Mouse (Mus musculus) hindbrain, embryonic 15.5 days (tissue): ENCODE data around the gene Dapk2. TPM values are rescaled to one million over a fixed set of nuclear protein-coding genes. Genes with fewer than 3 reads are reported as not detected.

ENCODE experiments used
- ATAC-seq: fragments of 200-750 bp; cut with Nextera tagmentation; 2 replicates; pipeline ENCODE4 v1.8.0; 2017; ENCODE audit warnings: low read depth, moderate number of reproducible peaks, moderate TSS enrichment; ENCODE audit not compliant: low FRiP score
- H3K27ac ChIP-seq: fragments of 300-500 bp; sonication (generic); replicated peaks from 2 replicates; pipeline ENCODE4 v1.5.1; 2015; ENCODE audit warnings: mild to moderate bottlenecking, inconsistent platforms
- H3K27me3 ChIP-seq: fragments of 300-500 bp; sonication (generic); 2 replicates; pipeline ENCODE4 v1.6.1; 2015; ENCODE audit warnings: control low read depth, inconsistent platforms
- H3K36me3 ChIP-seq: fragments of 300-500 bp; sonication (generic); 2 replicates; pipeline ENCODE4 v1.6.1; 2015; ENCODE audit warnings: control low read depth, inconsistent platforms
- H3K4me1 ChIP-seq: fragments of 300-500 bp; sonication (generic); replicated peaks from 2 replicates; pipeline ENCODE4 v1.6.1; 2015; ENCODE audit warnings: control low read depth, inconsistent platforms
- H3K4me2 ChIP-seq: fragments of 300-500 bp; sonication (generic); 2 replicates; pipeline ENCODE4 v1.6.1; 2015; ENCODE audit warnings: moderate library complexity, mild to moderate bottlenecking, inconsistent platforms
- H3K4me3 ChIP-seq: fragments of 300-500 bp; sonication (generic); 2 replicates; pipeline ENCODE4 v1.5.1; 2015; ENCODE audit warnings: mild to moderate bottlenecking, inconsistent platforms
- H3K9ac ChIP-seq: fragments of 300-500 bp; sonication (generic); 2 replicates; pipeline ENCODE4 v1.6.1; 2015; ENCODE audit warnings: inconsistent platforms
- H3K9me3 ChIP-seq: fragments of 300-500 bp; sonication (generic); 2 replicates; pipeline ENCODE4 v1.6.1; 2016; ENCODE audit warnings: control low read depth, inconsistent platforms
- WGBS: fragments of 180-500 bp; shearing (Covaris S2); methylation state at CpG from one replicate; pipeline ENCODE4 v1.1.7; 2015; 5-methylcytosine and 5-hydroxymethylcytosine counted together
- polyA plus RNA-seq: library from polyadenylated mRNA; unstranded; fragments of >200 nt; fragmentation: Nextera tagmentation; extraction: Ambion mirVana; gene quantifications from 2 replicates; pipeline ENCODE4 v1.2.1, GENCODE M21; 2015

The Dapk2 gene
- polyA plus RNA-seq, 1 experiment from 2014 or later = 0.65 TPM

DNA sequence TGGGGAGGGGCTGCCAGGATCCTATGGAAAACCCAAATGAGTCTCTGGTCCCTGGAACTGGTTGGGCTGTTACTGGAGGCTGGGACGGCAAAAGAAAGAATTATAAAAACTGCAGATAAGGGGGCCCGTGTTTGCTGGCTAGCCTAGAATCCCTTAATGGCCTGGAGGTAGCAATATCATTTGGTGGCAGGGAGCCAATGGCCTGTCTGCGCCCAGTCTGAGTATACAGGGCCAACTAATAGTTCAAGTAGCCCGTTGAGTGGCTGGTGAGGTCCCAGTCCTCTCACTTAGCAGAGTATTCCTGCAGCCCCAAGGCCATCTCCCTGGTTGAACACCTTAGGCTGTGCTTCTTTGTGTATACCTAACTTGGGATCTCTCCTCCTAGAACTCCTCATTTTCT is 83.7 kb downstream of the Dapk2 start:
- H3K4me3 ChIP-seq = no peak overlapping the region
- no peak for ATAC-seq
- H3K4me2 ChIP-seq = no peak overlapping the region
- no peak overlapping the region for H3K27ac ChIP-seq
- H3K9ac ChIP-seq = no peak overlapping the region
- H3K9me3 ChIP-seq = no peaks in the 10 kb centered on the region
- 87% methylated on average over 4 of the region's 4 CpGs for WGBS
- H3K4me1 ChIP-seq = no peaks in the 10 kb centered on the region
- H3K36me3 ChIP-seq = no peaks in the 10 kb centered on the region
- H3K27me3 ChIP-seq = no peaks in the 10 kb centered on the region

DNA sequence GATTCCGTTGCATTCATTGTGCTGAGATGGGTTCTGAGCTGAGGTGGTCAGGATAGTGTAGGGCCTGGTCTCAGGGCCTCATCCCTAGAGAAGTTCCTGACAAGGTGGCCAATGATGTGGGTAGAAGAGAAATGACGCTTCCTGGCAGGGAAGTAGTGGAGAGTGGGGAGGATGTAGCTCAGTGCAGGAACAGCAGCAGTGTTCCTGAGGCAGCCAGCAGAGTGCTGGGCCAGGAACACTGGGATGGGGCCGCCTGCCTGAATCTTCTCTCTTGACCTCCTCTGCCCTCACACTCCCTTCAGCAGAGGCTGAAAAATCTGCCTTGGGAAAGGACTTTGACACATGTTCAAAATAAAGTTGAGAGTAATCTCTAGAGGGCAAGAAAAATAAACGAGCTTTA is 85.2 kb downstream of the Dapk2 start:
- no peaks in the 10 kb centered on the region for H3K9me3 ChIP-seq
- no peaks in the 10 kb centered on the region for H3K36me3 ChIP-seq
- no peak overlapping the region for H3K27ac ChIP-seq
- no peaks in the 10 kb centered on the region for H3K4me1 ChIP-seq
- H3K27me3 ChIP-seq = no peaks in the 10 kb centered on the region
- WGBS = 75% methylated on average over 4 of the region's 4 CpGs
- ATAC-seq = no peak
- no peak overlapping the region for H3K4me2 ChIP-seq
- no peak overlapping the region for H3K9ac ChIP-seq
- H3K4me3 ChIP-seq = no peak overlapping the region

DNA sequence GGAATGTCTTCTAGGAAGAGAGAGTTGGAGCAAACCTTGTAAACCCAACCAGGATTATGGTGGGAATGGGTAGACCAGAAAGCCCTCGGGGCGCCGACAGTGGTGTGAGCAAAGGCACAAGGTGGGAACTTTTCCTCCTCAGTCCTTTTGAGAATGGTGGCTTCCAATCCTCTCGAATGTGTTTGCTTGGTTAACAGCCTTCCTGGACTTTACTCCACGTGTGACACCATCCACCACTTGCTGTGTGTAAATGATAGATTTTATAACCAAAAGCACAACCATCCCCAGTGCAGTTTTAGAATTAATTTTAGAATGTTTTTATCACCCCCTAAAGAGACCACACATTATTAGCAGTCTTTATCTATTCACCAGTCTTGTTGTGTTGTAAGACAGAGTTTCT is 86.1 kb downstream of the Dapk2 start:
- no peaks in the 10 kb centered on the region for H3K4me1 ChIP-seq
- H3K27ac ChIP-seq = no peak overlapping the region
- H3K9ac ChIP-seq = no peak overlapping the region
- no peak for ATAC-seq
- H3K36me3 ChIP-seq = no peaks in the 10 kb centered on the region
- no peak overlapping the region for H3K4me2 ChIP-seq
- 86% methylated on average over 5 of the region's 5 CpGs for WGBS
- H3K27me3 ChIP-seq = no peaks in the 10 kb centered on the region
- H3K9me3 ChIP-seq = no peaks in the 10 kb centered on the region
- H3K4me3 ChIP-seq = no peak overlapping the region

DNA sequence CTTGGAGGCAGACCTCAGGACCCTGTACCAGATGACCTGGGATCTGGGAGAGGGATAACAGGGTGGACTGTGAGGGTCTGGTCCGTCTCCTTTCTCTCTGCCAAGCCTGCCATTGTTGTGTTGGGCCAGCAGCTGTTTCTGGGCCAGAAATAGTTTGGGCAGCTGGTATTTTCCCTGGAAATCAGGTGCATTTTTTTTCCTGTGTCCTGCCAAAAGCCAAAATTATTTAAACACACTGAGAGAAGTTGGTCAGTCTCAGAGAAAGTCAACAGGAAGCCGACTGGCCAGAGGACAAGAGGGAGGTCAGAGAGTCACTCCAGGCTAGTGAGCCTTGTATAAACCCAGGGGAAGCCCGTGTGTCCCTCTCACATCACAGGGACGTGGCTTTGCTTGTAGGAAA is 87.7 kb downstream of the Dapk2 start:
- no peak for ATAC-seq
- Histone ChIP-seq H3K9me3 (no peaks in the 10 kb centered on the region), H3K9ac (no peak overlapping the region), H3K4me2 (no peak overlapping the region), H3K4me3 (no peak overlapping the region), H3K36me3 (no peaks in the 10 kb centered on the region), H3K27me3 (no peaks in the 10 kb centered on the region), H3K27ac (no peak overlapping the region), H3K4me1 (no peaks in the 10 kb centered on the region)
- 44% methylated on average over 4 of the region's 4 CpGs for WGBS

DNA sequence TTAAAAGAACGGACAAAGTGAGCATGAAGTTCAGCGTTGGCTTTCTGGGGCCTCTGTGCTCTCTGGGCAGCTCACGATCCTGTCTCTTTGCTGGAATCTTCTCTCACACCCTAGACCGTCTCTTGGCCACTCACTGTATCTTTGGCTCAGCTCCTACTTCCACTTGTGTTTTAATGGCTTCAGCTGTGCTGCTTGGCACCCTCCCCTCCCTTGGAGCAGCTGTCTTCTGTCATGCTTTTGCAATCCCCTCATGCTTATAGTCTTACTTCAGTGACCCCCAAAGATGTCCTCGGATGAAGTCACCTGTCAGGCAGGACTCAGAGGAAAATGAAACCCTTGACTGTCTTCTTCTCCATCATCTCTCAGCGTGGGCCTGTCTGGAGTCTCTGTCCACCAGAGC is 91.3 kb downstream of the Dapk2 start:
- no peaks in the 10 kb centered on the region for H3K9me3 ChIP-seq
- H3K4me1 ChIP-seq = no peaks in the 10 kb centered on the region
- H3K4me2 ChIP-seq = no peak overlapping the region
- H3K27ac ChIP-seq = no peak overlapping the region
- no peak overlapping the region for H3K4me3 ChIP-seq
- ATAC-seq = no peak
- no peaks in the 10 kb centered on the region for H3K27me3 ChIP-seq
- 82% methylated on average over 6 of the region's 6 CpGs for WGBS
- H3K9ac ChIP-seq = no peak overlapping the region
- no peaks in the 10 kb centered on the region for H3K36me3 ChIP-seq

DNA sequence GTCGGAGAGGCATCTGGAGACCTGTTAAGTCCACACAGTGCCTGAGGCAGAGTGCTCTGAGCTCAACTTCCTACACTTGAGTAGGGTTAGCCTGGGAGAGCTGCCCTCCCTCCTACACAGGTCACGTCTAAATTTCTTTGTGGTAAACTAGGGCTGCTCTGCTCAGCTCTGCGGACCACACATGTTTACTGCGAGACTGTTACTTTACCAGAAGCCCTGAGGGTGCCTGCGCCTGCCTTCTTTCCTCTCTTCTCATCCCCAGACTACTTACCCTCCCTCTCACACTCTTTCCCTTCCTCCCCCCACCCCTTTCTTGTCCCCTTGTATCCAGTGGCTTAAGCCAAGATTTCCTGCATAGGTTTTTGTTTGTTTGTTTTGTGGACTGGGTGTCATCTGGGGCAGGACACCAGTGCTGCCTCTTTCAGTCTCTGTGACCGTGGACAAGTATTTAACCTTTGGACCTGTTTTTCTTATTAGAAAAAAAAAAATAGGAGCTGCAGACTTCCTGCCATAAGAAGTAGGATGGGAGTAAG is 93.2 kb downstream of the Dapk2 start:
- H3K36me3 ChIP-seq = no peaks in the 10 kb centered on the region
- H3K9me3 ChIP-seq = no peaks in the 10 kb centered on the region
- no peak overlapping the region for H3K4me2 ChIP-seq
- ATAC-seq = no peak
- H3K4me1 ChIP-seq = no peaks in the 10 kb centered on the region
- no peak overlapping the region for H3K27ac ChIP-seq
- WGBS = 52% methylated on average over 6 of the region's 6 CpGs
- H3K4me3 ChIP-seq = no peak overlapping the region
- H3K9ac ChIP-seq = no peak overlapping the region
- H3K27me3 ChIP-seq = no peaks in the 10 kb centered on the region

DNA sequence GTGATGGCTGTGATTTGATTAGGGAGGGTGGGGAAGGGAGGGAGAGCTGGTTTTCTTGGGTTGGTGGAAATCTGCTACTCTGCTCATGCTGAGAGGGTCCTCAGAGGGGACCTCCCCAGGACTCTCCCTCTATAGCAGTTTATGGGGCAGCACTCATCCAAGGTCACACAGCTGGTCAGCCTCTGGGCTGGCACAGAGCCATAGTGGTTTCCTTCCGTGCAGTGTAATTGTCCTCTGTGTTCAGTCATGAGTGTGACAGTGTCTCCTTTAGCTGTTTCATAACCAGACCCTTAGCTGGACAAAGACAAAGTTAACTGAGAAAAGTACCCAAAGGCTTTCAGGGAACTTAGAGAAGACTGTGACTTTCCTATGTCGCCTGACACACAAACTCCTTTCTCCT is 103.7 kb downstream of the Dapk2 start:
- 74% methylated on average over 2 of the region's 2 CpGs for WGBS
- Histone ChIP-seq H3K4me1 (no peaks in the 10 kb centered on the region), H3K9ac (no peak overlapping the region), H3K9me3 (no peaks in the 10 kb centered on the region), H3K27ac (no peak overlapping the region), H3K4me2 (no peak overlapping the region), H3K4me3 (no peak overlapping the region), H3K27me3 (no peaks in the 10 kb centered on the region), H3K36me3 (no peaks in the 10 kb centered on the region)
- ATAC-seq = no peak

DNA sequence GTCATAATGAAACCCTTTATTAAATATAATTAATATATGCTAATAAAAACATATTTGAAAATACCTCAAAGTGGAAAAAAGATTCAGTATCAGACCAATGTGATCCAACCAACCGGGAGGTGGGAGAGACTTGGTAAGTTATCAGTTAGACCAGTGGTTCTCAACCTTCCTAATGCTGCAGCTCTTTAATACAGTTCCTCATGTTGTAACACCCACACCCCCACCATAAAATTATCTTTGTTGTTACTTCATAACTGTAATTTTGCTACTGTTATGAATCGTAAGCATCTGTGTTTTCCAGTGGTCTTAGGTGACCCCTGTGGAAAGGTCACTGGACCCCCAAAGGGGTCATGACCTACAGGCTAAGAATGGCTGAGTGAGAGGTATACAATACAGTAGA is 105.7 kb downstream of the Dapk2 start:
- Histone ChIP-seq H3K9ac (no peak overlapping the region), H3K36me3 (no peaks in the 10 kb centered on the region)
- 91% methylated on average over 2 of the region's 2 CpGs for WGBS

DNA sequence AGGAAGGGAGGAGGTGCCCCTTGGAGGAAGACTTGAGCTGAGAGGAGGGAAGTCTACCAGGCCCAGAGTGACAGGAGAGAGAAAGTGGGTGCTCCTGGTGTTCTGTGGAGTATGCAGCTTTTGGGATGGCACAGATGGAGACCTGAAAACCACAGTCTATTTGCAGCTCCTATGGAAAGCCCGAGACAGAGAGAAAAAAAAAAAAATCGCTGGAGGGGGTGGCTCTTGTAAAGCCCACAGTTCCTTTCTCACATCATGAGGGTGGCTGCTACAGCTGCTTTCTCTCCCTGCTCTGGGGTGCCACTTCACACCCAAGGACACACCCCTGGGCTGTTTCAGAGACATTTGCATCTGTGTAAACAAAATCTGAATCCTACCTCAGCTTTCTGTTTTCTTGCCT is 107.6 kb downstream of the Dapk2 start:
- Histone ChIP-seq H3K9ac (no peak overlapping the region), H3K27ac (no peak overlapping the region), H3K9me3 (no peaks in the 10 kb centered on the region), H3K4me3 (no peak overlapping the region), H3K4me2 (no peak overlapping the region), H3K36me3 (no peaks in the 10 kb centered on the region), H3K4me1 (no peaks in the 10 kb centered on the region), H3K27me3 (no peaks in the 10 kb centered on the region)
- ATAC-seq = no peak
- WGBS = 47% methylated on average over 2 of the region's 2 CpGs

More for the DNA sequence above, 105.7 kb downstream of the Dapk2 start:
- H3K4me2 ChIP-seq = no peak overlapping the region
- H3K27ac ChIP-seq = no peak overlapping the region
- no peak for ATAC-seq
- no peak overlapping the region for H3K4me3 ChIP-seq
- no peaks in the 10 kb centered on the region for H3K4me1 ChIP-seq
- no peaks in the 10 kb centered on the region for H3K27me3 ChIP-seq
- no peaks in the 10 kb centered on the region for H3K9me3 ChIP-seq

DNA sequence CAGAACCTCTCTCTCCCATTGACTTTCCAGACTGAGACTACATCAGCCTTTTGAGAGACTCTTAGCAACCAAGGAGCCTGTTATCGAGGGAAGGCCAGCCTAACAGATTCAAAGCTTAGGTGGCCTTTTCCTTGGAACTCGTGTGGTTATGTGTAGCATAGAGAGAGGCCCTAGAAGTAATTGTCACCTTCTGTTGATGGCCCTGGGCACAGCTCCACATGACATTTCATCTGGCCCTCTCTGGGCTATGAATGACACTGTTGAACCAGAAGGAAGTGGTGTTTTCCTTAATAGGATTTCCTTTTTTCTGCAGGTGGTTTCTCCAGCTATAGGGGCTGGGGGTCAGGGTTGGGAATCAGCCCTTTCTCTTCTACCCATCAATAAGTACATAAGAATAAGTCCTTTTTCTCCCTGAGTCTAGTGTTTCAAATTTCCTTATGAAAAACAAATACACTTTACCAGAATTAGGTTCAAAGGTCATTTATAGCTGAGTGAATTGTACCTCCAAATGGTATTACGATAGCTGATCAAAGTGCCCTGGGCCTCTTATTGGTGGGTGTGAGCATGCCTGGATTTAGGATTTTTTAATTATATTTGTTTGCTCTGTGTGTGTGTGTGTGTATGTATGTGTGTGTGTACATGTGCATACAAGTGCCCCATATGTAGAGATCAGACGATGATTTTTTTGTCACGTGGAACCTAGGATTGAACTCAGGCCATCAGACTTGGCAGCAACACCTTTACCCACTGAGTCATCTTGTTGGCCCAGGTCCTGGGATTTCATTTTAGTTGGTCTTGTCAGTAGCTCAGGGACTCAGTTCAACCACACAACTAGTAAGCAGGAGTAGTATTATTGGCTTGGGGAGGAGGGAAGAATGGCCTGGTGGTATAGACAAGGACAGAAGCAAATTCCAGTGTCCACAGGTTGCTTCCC is 108.5 kb downstream of the Dapk2 start:
- no peak for ATAC-seq
- Histone ChIP-seq H3K36me3 (no peaks in the 10 kb centered on the region), H3K4me1 (no peaks in the 10 kb centered on the region), H3K4me3 (no peak overlapping the region), H3K9me3 (no peaks in the 10 kb centered on the region), H3K4me2 (no peak overlapping the region), H3K27me3 (no peaks in the 10 kb centered on the region), H3K9ac (no peak overlapping the region), H3K27ac (no peak overlapping the region)
- 75% methylated on average over 5 of the region's 5 CpGs for WGBS

DNA sequence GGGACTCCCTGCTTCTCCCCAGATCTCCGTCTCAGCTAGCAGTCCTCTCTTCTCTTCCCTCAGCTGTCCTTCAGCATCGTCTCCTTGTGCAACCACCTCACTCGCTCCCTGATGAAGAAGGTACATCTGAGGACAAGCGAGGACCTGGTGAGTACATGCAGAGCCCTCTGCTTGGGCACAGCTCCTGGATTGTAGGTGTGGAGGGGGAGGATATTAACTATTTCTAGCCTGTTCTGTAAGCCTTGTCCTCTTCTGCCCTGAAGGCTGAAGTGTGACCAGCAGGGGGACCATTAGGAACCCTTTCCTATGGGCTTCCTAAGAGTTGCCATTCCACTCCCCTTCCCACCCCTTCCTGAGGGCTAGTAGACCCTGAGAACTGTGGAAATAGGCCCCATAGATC is 110.8 kb downstream of the Dapk2 start:
- Histone ChIP-seq H3K4me3 (no peak overlapping the region), H3K36me3 (no peaks in the 10 kb centered on the region), H3K9ac (no peak overlapping the region), H3K9me3 (no peaks in the 10 kb centered on the region), H3K4me1 (no peaks in the 10 kb centered on the region), H3K27ac (no peak overlapping the region), H3K4me2 (no peak overlapping the region), H3K27me3 (no peaks in the 10 kb centered on the region)
- WGBS = 95% methylated on average over 4 of the region's 4 CpGs
- no peak for ATAC-seq

DNA sequence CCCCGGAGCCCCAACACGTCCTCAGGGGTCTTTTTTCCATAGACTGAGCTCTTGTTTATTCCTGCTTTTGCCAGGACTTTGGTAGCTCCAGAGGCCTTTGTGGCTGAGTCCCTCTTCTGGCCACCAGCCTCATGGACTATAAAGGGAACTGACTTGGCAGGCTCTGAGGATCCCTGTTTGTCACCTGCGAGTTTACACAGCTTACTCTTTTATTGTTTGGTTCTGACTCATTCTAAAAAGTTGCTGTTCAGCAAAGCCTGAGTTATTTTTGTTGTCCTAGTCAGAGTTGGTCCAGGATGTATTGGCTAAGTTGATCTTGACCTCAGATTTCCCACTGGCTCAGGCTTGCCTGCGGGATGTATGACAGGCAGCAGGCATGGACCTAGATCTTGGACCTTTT is 112.0 kb downstream of the Dapk2 start:
- Histone ChIP-seq H3K9ac (no peak overlapping the region), H3K4me1 (peaks cover 7% of the 10 kb centered on the region), H3K4me2 (no peak overlapping the region), H3K9me3 (no peaks in the 10 kb centered on the region), H3K27me3 (peaks cover 2% of the 10 kb centered on the region; the same call in 1 of the 2 replicates), H3K27ac (no peak overlapping the region), H3K4me3 (no peak overlapping the region), H3K36me3 (no peaks in the 10 kb centered on the region)
- 83% methylated on average over 4 of the region's 4 CpGs for WGBS
- no peak for ATAC-seq
